Mouse (Mus musculus): Measurements from ENCODE around the gene Slc41a2. TPM values are rescaled to one million over a fixed set of nuclear protein-coding genes. Genes with fewer than 3 reads are reported as not detected.

The Slc41a2 gene
- polyA plus RNA-seq, 1 experiment from 2014 or later, result 0.90 TPM

DNA sequence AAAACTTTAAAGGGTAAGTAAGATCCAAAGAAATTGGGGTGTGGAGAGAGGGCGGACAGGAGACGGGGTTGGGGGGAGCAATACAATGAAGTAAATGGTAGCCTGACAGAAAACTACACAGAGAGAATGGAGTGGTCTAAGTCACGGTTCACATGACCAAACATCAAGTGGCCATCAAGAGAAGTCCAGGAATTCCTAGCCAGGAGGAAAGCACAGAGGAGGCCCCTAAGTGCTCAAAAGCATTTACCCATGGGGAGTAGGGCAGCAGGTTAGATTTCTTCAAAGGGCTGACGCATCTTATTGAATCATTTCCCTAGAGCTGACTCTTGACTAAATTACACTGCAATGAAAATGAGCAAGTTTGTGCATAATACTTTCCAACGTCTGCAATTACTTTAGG is 8.9 kb downstream of the Slc41a2 start:
- no peaks in the 10 kb centered on the region for H3K36me3 ChIP-seq (ENCODE audit: control insufficient read depth, insufficient read depth, low read length)
- no peak overlapping the region for H3K9ac ChIP-seq (ENCODE audit: low read depth, low read length)
- H3K4me2 ChIP-seq (replicated peaks; ENCODE audit: low read depth, low read length), result no peak overlapping the region
- H3K27me3 ChIP-seq (ENCODE audit: control insufficient read depth, insufficient read depth, low read length), result no peaks in the 10 kb centered on the region
- ATAC-seq (ENCODE audit: low FRiP score), result no peak
- H3K4me1 ChIP-seq (replicated peaks; ENCODE audit: control insufficient read depth, insufficient read depth, low read length), result no peaks in the 10 kb centered on the region
- 78% methylated on average over 5 of the region's 5 CpGs for WGBS
- DNase-seq (ENCODE audit: low spot score), result no peak
- H3K27ac ChIP-seq (ENCODE audit: low read depth, low read length), result no peak overlapping the region
- H3K9me3 ChIP-seq (ENCODE audit: control insufficient read depth, low read length), result no peaks in the 10 kb centered on the region
- H3K4me3 ChIP-seq (ENCODE audit: low read depth, low read length), result no peak overlapping the region

DNA sequence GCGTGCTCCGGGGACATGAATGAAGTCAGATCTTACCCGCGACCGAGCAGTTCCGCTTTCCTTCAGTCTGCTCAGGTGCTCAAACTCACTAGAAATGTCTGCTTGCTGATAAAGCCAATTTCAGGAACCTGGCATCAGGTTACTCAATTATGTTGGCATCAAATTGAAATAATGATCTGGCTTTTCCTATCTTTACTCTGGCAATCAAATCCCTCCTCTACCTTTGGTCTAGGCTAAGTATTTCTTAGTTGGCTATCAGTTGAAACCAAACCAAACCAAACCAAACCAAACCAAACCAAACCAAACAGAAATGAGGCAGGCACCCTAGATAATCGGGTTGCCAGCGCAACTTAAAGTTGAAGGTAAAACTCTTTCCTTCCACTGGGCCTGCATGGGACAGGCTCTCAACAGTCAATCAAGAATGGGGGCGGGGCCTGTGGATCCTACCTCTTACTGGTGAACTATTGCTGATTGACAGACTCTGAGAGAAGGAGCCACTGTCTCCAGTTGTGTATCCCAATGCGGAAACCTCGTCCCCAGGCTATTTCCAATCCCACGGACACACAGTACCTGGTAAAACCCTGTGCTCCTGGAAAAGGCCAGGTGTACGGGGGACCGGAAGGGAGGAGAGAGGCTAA is 10.9 kb downstream of the Slc41a2 start:
- ATAC-seq (ENCODE audit: low FRiP score), result no peak
- H3K4me1 ChIP-seq (replicated peaks; ENCODE audit: control insufficient read depth, insufficient read depth, low read length), result no peaks in the 10 kb centered on the region
- H3K36me3 ChIP-seq (ENCODE audit: control insufficient read depth, insufficient read depth, low read length), result no peaks in the 10 kb centered on the region
- H3K4me2 ChIP-seq (replicated peaks; ENCODE audit: low read depth, low read length), result no peak overlapping the region
- H3K4me3 ChIP-seq (ENCODE audit: low read depth, low read length), result no peak overlapping the region
- WGBS, result 93% methylated on average over 14 of the region's 14 CpGs
- no peaks in the 10 kb centered on the region for H3K27me3 ChIP-seq (ENCODE audit: control insufficient read depth, insufficient read depth, low read length)
- no peaks in the 10 kb centered on the region for H3K9me3 ChIP-seq (ENCODE audit: control insufficient read depth, low read length)
- no peak overlapping the region for H3K9ac ChIP-seq (ENCODE audit: low read depth, low read length)
- no peak for DNase-seq (ENCODE audit: low spot score)
- H3K27ac ChIP-seq (ENCODE audit: low read depth, low read length), result no peak overlapping the region

DNA sequence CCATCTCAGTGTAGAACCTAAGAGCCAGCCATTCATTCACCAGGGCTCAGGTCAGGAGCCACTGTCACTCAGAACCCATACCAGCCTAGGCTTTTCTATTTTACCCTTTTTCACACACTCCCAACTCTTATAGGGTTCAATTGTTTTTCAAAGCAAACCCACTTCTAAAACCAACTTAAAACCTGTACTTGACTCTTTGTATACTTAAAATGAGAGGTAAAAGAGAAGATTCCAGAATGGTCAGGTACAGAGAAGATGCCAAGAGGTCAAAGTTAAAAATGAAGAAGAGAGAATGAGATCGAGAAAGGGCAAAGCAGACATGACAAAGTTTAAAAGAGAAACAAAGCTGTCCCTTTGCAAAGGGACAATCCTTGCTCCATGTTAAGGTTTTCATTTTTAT is 11.8 kb downstream of the Slc41a2 start:
- Histone ChIP-seq H3K4me1 (replicated peaks; ENCODE audit: control insufficient read depth, insufficient read depth, low read length) (no peaks in the 10 kb centered on the region), H3K36me3 (ENCODE audit: control insufficient read depth, insufficient read depth, low read length) (no peaks in the 10 kb centered on the region), H3K9me3 (ENCODE audit: control insufficient read depth, low read length) (no peaks in the 10 kb centered on the region), H3K4me2 (replicated peaks; ENCODE audit: low read depth, low read length) (no peak overlapping the region), H3K27me3 (ENCODE audit: control insufficient read depth, insufficient read depth, low read length) (no peaks in the 10 kb centered on the region), H3K27ac (ENCODE audit: low read depth, low read length) (no peak overlapping the region), H3K4me3 (ENCODE audit: low read depth, low read length) (no peak overlapping the region), H3K9ac (ENCODE audit: low read depth, low read length) (no peak overlapping the region)
- DNase-seq (ENCODE audit: low spot score) (no peak), ATAC-seq (ENCODE audit: low FRiP score) (no peak)
- WGBS, result 90% methylated on average over 1 of the region's 1 CpGs

DNA sequence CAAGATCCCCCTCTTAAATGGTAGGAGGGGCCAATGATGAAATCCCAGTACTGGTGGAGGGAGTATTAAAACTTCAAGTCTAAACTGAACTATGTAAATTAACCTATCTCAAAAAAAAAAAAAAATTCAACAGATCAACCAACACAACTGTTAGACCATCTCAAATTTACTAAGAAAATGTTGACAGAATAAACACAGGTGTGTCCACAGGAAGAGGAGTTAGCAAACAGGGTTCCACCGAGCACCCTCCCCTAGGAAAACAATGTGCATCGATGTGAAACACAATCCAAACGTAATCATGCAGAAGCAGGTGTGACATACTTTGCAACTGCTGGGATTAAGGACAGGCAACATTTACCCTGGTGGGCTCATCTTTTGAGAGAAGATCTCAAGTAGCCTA is 12.8 kb downstream of the Slc41a2 start:
- no peaks in the 10 kb centered on the region for H3K4me1 ChIP-seq (replicated peaks; ENCODE audit: control insufficient read depth, insufficient read depth, low read length)
- no peak overlapping the region for H3K4me2 ChIP-seq (replicated peaks; ENCODE audit: low read depth, low read length)
- H3K27me3 ChIP-seq (ENCODE audit: control insufficient read depth, insufficient read depth, low read length), result no peaks in the 10 kb centered on the region
- no peak overlapping the region for H3K4me3 ChIP-seq (ENCODE audit: low read depth, low read length)
- no peaks in the 10 kb centered on the region for H3K36me3 ChIP-seq (ENCODE audit: control insufficient read depth, insufficient read depth, low read length)
- H3K27ac ChIP-seq (ENCODE audit: low read depth, low read length), result no peak overlapping the region
- no peak overlapping the region for H3K9ac ChIP-seq (ENCODE audit: low read depth, low read length)
- ATAC-seq (ENCODE audit: low FRiP score) (no peak), DNase-seq (ENCODE audit: low spot score) (no peak)
- no peaks in the 10 kb centered on the region for H3K9me3 ChIP-seq (ENCODE audit: control insufficient read depth, low read length)
- WGBS, result 90% methylated on average over 3 of the region's 3 CpGs

DNA sequence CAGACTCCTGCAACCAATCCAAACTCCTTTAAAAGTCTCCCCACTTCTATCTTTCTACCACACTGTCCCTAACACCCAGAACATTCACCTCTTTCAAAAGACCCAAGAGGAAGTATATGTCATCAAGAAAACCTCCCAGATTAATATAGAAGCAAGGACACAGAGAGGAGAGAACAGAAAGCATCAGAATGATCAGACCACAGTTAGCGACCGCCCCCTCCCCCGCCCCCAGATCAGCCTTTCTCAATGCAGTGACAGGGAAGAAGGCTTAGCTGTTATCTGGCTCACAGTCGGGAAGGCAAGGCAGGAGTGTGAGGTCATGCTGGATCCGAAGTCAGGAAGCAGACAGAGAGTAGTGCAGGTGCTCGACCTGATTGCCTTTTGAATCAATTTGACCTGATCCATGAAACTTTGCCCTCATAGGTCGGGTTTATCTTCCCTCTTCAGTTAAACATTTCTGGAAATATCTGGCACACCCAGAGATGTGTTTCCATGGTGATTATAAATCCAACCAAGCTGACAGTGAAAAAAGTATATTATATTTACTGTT is 15.1 kb downstream of the Slc41a2 start:
- Histone ChIP-seq H3K4me3 (ENCODE audit: low read depth, low read length) (no peak overlapping the region), H3K4me2 (replicated peaks; ENCODE audit: low read depth, low read length) (no peak overlapping the region), H3K27ac (ENCODE audit: low read depth, low read length) (no peak overlapping the region), H3K9me3 (ENCODE audit: control insufficient read depth, low read length) (no peaks in the 10 kb centered on the region), H3K36me3 (ENCODE audit: control insufficient read depth, insufficient read depth, low read length) (no peaks in the 10 kb centered on the region), H3K27me3 (ENCODE audit: control insufficient read depth, insufficient read depth, low read length) (no peaks in the 10 kb centered on the region), H3K4me1 (replicated peaks; ENCODE audit: control insufficient read depth, insufficient read depth, low read length) (no peaks in the 10 kb centered on the region), H3K9ac (ENCODE audit: low read depth, low read length) (no peak overlapping the region)
- 48% methylated on average over 7 of the region's 7 CpGs for WGBS
- ATAC-seq (ENCODE audit: low FRiP score) (no peak), DNase-seq (ENCODE audit: low spot score) (no peak)

DNA sequence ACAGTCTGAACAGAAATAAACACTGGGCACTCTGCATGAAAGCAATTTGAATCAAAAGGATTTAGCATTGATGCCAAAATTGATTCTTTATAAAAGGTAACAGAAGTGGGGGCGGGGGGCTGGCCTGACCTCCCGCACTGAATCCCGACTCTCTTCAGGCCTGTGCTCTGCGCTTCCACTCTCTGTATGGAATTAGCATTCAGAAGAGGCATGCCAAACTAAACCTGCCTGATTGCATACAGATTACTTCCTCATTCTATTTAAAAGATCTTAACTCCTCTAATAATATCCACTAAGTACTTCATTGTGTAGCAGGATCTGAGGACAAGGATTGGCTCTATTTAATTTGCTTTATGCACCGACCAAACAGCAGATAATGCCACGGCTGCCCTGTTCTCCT is 16.2 kb downstream of the Slc41a2 start:
- DNase-seq (ENCODE audit: low spot score) (no peak), ATAC-seq (ENCODE audit: low FRiP score) (no peak)
- no peak overlapping the region for H3K4me2 ChIP-seq (replicated peaks; ENCODE audit: low read depth, low read length)
- H3K9me3 ChIP-seq (ENCODE audit: control insufficient read depth, low read length), result no peaks in the 10 kb centered on the region
- no peaks in the 10 kb centered on the region for H3K27me3 ChIP-seq (ENCODE audit: control insufficient read depth, insufficient read depth, low read length)
- 78% methylated on average over 6 of the region's 6 CpGs for WGBS
- no peaks in the 10 kb centered on the region for H3K4me1 ChIP-seq (replicated peaks; ENCODE audit: control insufficient read depth, insufficient read depth, low read length)
- H3K27ac ChIP-seq (ENCODE audit: low read depth, low read length), result no peak overlapping the region
- H3K9ac ChIP-seq (ENCODE audit: low read depth, low read length), result no peak overlapping the region
- no peaks in the 10 kb centered on the region for H3K36me3 ChIP-seq (ENCODE audit: control insufficient read depth, insufficient read depth, low read length)
- H3K4me3 ChIP-seq (ENCODE audit: low read depth, low read length), result no peak overlapping the region

DNA sequence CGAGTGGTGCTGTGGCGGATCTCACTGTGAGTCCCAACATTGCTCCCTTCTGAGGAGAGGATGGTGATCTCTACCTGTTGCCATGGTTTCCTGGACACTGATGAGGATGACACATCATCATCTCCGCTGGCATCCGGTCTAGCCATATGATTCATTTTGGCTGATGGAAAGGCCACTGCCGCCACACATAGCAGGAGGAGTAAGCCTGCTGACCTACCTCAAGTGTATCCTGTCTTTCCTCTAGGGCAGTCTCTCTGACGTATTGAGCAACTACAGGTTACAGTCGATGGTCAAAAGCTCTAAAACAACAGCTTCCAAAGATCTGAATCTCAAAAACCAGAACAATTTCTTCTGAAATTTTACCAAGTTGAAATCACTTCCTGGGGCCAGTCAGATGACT is 16.8 kb downstream of the Slc41a2 start:
- Histone ChIP-seq H3K36me3 (ENCODE audit: control insufficient read depth, insufficient read depth, low read length) (no peaks in the 10 kb centered on the region), H3K4me2 (replicated peaks; ENCODE audit: low read depth, low read length) (no peak overlapping the region), H3K4me3 (ENCODE audit: low read depth, low read length) (no peak overlapping the region), H3K27me3 (ENCODE audit: control insufficient read depth, insufficient read depth, low read length) (no peaks in the 10 kb centered on the region), H3K9me3 (ENCODE audit: control insufficient read depth, low read length) (no peaks in the 10 kb centered on the region), H3K4me1 (replicated peaks; ENCODE audit: control insufficient read depth, insufficient read depth, low read length) (no peaks in the 10 kb centered on the region), H3K9ac (ENCODE audit: low read depth, low read length) (no peak overlapping the region), H3K27ac (ENCODE audit: low read depth, low read length) (no peak overlapping the region)
- no peak for ATAC-seq (ENCODE audit: low FRiP score)
- WGBS, result 95% methylated on average over 7 of the region's 7 CpGs
- no peak for DNase-seq (ENCODE audit: low spot score)

DNA sequence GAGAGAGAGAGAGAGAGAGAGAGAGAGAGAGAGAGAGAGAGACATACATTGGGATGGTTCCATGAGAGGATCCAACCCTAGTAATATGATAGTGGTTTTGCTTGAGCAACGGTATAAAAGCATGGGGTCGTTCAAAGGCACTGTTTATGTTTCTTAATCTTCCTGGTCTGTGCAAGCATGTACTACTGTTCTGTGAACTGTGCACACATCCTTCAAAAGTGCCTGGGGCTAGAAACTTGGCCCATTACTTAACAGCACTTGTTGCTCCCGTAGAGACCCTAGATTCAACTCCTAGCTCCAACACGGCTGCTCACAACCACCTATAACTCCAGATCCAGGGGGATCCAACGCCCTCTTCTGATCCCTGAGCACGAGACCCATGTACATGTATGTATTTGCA is 17.3 kb downstream of the Slc41a2 start:
- Histone ChIP-seq H3K36me3 (ENCODE audit: control insufficient read depth, insufficient read depth, low read length) (no peaks in the 10 kb centered on the region), H3K4me2 (replicated peaks; ENCODE audit: low read depth, low read length) (no peak overlapping the region), H3K9me3 (ENCODE audit: control insufficient read depth, low read length) (no peaks in the 10 kb centered on the region), H3K4me1 (replicated peaks; ENCODE audit: control insufficient read depth, insufficient read depth, low read length) (no peaks in the 10 kb centered on the region), H3K4me3 (ENCODE audit: low read depth, low read length) (no peak overlapping the region), H3K27ac (ENCODE audit: low read depth, low read length) (no peak overlapping the region), H3K9ac (ENCODE audit: low read depth, low read length) (no peak overlapping the region), H3K27me3 (ENCODE audit: control insufficient read depth, insufficient read depth, low read length) (no peaks in the 10 kb centered on the region)
- no peak for ATAC-seq (ENCODE audit: low FRiP score)
- 90% methylated on average over 6 of the region's 6 CpGs for WGBS
- no peak for DNase-seq (ENCODE audit: low spot score)

DNA sequence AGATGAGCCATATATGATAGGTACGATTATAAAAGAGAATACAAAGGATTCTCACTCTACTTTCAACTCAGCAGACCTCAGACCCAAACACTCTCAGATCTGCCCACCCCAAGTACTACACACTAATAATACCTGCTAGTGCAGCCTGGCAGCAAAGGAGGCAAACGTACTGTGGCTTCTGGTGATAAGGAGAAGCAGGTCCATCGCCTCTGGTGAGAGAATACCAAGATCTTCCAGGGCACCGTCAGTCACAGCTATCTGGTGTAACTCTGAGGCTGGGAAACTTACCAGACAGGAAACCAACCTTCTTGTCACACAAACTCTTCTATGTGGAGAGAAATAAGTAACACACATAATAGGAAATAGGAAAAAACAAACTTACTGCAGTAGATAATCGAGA is 24.6 kb downstream of the Slc41a2 start:
- H3K27ac ChIP-seq (ENCODE audit: low read depth, low read length), result no peak overlapping the region
- ATAC-seq (ENCODE audit: low FRiP score) (no peak), DNase-seq (ENCODE audit: low spot score) (no peak)
- H3K9me3 ChIP-seq (ENCODE audit: control insufficient read depth, low read length), result no peaks in the 10 kb centered on the region
- WGBS, result 86% methylated on average over 5 of the region's 5 CpGs
- no peak overlapping the region for H3K4me3 ChIP-seq (ENCODE audit: low read depth, low read length)
- H3K4me2 ChIP-seq (replicated peaks; ENCODE audit: low read depth, low read length), result no peak overlapping the region
- no peaks in the 10 kb centered on the region for H3K36me3 ChIP-seq (ENCODE audit: control insufficient read depth, insufficient read depth, low read length)
- no peak overlapping the region for H3K9ac ChIP-seq (ENCODE audit: low read depth, low read length)
- no peaks in the 10 kb centered on the region for H3K27me3 ChIP-seq (ENCODE audit: control insufficient read depth, insufficient read depth, low read length)
- no peaks in the 10 kb centered on the region for H3K4me1 ChIP-seq (replicated peaks; ENCODE audit: control insufficient read depth, insufficient read depth, low read length)
